Mouse (Mus musculus) stomach, postnatal 0 days (tissue): ENCODE measurements at regions not wholly inside any gene's neighbourhood (a gene's known extent, or its start where the extent isn't known, plus 50 kb on each side); places are given as distances from the start of the nearest gene placed in this dataset.

Experiments
- CTCF ChIP-seq: IDR thresholded peaks from 2 replicates; pipeline ENCODE4 v1.5.1; 2016; ENCODE audit warnings: antibody characterized with exemption, low read depth, mild to moderate bottlenecking, moderate library complexity
- EP300 ChIP-seq: optimal IDR thresholded peaks from 2 replicates; pipeline ENCODE3; 2016; ENCODE audit warnings: antibody characterized with exemption

DNA sequence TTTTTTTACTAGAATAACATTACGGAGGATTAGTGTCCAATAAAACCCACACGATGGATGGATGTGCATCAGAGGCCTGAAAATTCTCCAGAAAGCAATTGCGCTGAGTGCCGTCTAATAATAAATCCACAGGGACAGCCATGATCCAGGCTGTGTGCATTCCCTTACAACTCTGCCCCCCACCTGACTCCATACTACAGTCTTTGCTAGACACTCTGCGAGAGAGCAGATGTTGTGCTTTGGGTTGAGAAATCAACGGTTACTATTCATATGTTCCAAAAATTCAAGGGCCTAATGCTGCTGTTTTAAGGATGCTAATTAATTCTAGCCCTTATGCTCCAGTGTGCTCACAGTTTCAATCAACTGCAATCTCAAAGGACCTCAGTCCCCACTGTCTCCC is 251.2 kb upstream of the Noct start:
- TF ChIP-seq CTCF (no peak), EP300 (no peak)
